Mouse (Mus musculus) myocyte (in vitro differentiated cells): ENCODE data around the gene Itch.

Source experiments
- E2F4 ChIP-seq: IDR thresholded peaks from one replicate; pipeline ENCODE4 v1.6.1; 2011; ENCODE audit warnings: mild to moderate bottlenecking, control low read depth, moderate library complexity; ENCODE audit not compliant: insufficient read depth
- MYOD1 ChIP-seq, 3 experiments: IDR thresholded peaks; one replicate each; pipeline ENCODE4 v1.6.1; 2011; ENCODE audit warnings: control low read depth in 2 of 3, low read depth in 2 of 3, mild to moderate bottlenecking in 2 of 3, moderate library complexity in 1 of 3; ENCODE audit not compliant: insufficient read length in 2 of 3, control insufficient read depth in 1 of 3
- MYOG ChIP-seq, 3 experiments: IDR thresholded peaks; one replicate each; pipeline ENCODE4 v1.6.1; 2011; ENCODE audit warnings: control low read depth in 2 of 3, low read depth in 2 of 3, mild to moderate bottlenecking in 2 of 3; ENCODE audit not compliant: insufficient read length in 2 of 3, control insufficient read depth in 1 of 3, insufficient read depth in 1 of 3
- POLR2A ChIP-seq: IDR thresholded peaks from one replicate; pipeline ENCODE4 v1.6.1; 2011; ENCODE audit warnings: low read depth, mild to moderate bottlenecking, control low read depth, moderate library complexity; ENCODE audit not compliant: insufficient read length
- TCF12 ChIP-seq: IDR thresholded peaks from one replicate; pipeline ENCODE4 v1.6.1; 2011; ENCODE audit warnings: mild to moderate bottlenecking, control low read depth; ENCODE audit not compliant: poor library complexity, insufficient read depth, severe bottlenecking
- USF1 ChIP-seq: IDR thresholded peaks from one replicate; pipeline ENCODE4 v1.6.1; 2011; ENCODE audit warnings: low read depth, mild to moderate bottlenecking, control low read depth, moderate library complexity

DNA sequence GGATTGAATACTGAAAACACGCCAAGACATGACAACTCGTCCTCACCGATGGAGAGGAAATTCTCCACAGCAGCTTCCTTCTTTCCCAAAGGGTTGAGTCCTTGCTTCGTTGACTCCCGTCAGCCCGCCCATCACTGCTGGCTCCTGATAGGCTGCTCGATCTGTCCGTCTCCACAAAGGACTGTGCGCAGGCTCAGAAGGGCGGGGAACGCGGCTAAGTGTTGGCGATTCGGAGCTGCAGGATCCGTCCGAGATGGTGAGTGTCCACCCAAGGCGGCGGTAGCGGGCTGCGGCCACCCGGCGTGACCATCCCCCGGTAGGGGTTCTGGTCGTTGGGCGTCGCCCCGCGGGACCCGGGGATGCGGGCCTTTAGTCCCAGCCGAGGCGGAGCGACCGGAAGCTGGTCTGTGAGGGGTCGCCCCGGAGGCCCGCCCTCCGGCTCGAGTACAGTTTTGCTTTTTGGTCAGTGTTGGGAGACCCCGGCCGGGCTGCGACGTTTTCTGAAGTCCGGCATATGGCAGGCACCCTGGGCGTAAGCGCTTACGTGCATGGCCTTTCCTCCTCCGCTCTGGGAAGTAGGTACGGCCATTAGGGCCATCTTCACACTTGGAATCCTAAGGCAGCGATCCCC is 103.2 kb downstream of the Itch start, which contains the start of gene Dynlrb1:
- no peak for TF ChIP-seq TCF12
- TF ChIP-seq USF1, result no peak
- TF ChIP-seq POLR2A, result peak; percentile 81
- TF ChIP-seq E2F4, result no peak
- no peak for TF ChIP-seq MYOG (IDR thresholded peaks at IDR 0.05; ENCODE audit: control insufficient read depth in 1 of 3, insufficient read depth in 1 of 3, insufficient read length in 2 of 3, low read depth in 2 of 3)
- no peak for TF ChIP-seq MYOD1 (IDR thresholded peaks at IDR 0.05; ENCODE audit: control insufficient read depth in 1 of 3, insufficient read length in 2 of 3, low read depth in 2 of 3)
